Mouse (Mus musculus) liver, embryonic 15.5 days (tissue): ENCODE measurements at regions not wholly inside any gene's neighbourhood (a gene's known extent, or its start where the extent isn't known, plus 50 kb on each side); places are given as distances from the start of the nearest gene placed in this dataset.

Experiments
- ATAC-seq: fragments of 200-750 bp; cut with Nextera tagmentation; 2 replicates; pipeline ENCODE4 v1.8.0; 2017; ENCODE audit warnings: moderate number of reproducible peaks, mild to moderate bottlenecking, moderate library complexity; ENCODE audit not compliant: insufficient read depth
- H3K27ac ChIP-seq: fragments of 300-500 bp; sonication (generic); replicated peaks from 2 replicates; pipeline ENCODE4 v1.5.1; 2015; ENCODE audit warnings: mild to moderate bottlenecking, inconsistent platforms
- H3K27me3 ChIP-seq: fragments of 300-500 bp; sonication (generic); 2 replicates; pipeline ENCODE4 v1.6.1; 2015; ENCODE audit warnings: mild to moderate bottlenecking, inconsistent platforms
- H3K36me3 ChIP-seq: fragments of 300-500 bp; sonication (generic); replicated peaks from 2 replicates; pipeline ENCODE4 v1.6.1; 2015; ENCODE audit warnings: moderate library complexity, mild to moderate bottlenecking, inconsistent platforms
- H3K4me1 ChIP-seq: fragments of 300-500 bp; sonication (generic); replicated peaks from 2 replicates; pipeline ENCODE4 v1.6.1; 2015; ENCODE audit warnings: inconsistent platforms
- H3K4me2 ChIP-seq: fragments of 300-500 bp; sonication (generic); 2 replicates; pipeline ENCODE4 v1.6.1; 2015; ENCODE audit warnings: moderate library complexity, mild to moderate bottlenecking, inconsistent platforms
- H3K4me3 ChIP-seq: fragments of 300-500 bp; sonication (generic); replicated peaks from 2 replicates; pipeline ENCODE4 v1.5.1; 2015; ENCODE audit warnings: mild to moderate bottlenecking, inconsistent platforms
- H3K9ac ChIP-seq: fragments of 300-500 bp; sonication (generic); 2 replicates; pipeline ENCODE4 v1.6.1; 2015; ENCODE audit warnings: moderate library complexity, mild to moderate bottlenecking, inconsistent platforms
- H3K9me3 ChIP-seq: fragments of 300-500 bp; sonication (generic); replicated peaks from 2 replicates; pipeline ENCODE4 v1.6.1; 2016; ENCODE audit warnings: inconsistent platforms
- WGBS: fragments of 180-500 bp; shearing (Covaris S2); methylation state at CpG from one replicate; pipeline ENCODE4 v1.1.7; 2015; ENCODE audit warnings: mixed read lengths; ENCODE audit not compliant: insufficient replicate concordance; 5-methylcytosine and 5-hydroxymethylcytosine counted together

DNA sequence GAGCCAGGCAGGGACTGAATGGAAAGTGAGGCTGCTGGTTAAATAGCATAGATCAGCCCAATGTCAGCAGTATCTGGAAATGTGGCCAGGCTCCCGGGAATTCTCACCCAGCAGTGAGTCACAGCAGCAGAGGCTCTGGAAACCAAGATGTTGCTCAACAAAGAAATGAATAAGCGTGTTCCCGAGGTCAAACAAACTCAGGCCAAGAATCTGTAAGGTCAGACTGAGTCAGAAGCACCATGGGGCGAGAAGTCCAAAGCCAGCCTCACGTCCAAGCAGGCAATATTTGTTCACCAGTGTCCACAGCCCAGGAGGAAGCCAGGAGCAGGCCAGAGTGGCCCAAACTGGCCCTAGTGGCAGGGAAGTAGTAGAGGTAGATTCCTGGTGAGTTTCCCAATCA, 473.6 kb downstream of the Etnk1 start:
- Histone ChIP-seq H3K9me3 (no peaks in the 10 kb centered on the region), H3K9ac (no peak overlapping the region), H3K27ac (no peak overlapping the region; the same call in 1 of the 2 replicates), H3K27me3 (no peaks in the 10 kb centered on the region), H3K4me1 (no peaks in the 10 kb centered on the region), H3K36me3 (no peaks in the 10 kb centered on the region), H3K4me3 (no peak overlapping the region), H3K4me2 (no peak overlapping the region)
- 0 out of 2 replicates have a peak, but pooled peaks have one; percentile 28 for ATAC-seq
- WGBS: 60% methylated on average over 5 of the region's 5 CpGs

- Histone ChIP-seq H3K9ac (no peak overlapping the region), H3K4me1 (no peaks in the 10 kb centered on the region), H3K27me3 (no peaks in the 10 kb centered on the region), H3K4me3 (no peak overlapping the region), H3K9me3 (no peaks in the 10 kb centered on the region), H3K4me2 (no peak overlapping the region), H3K36me3 (no peaks in the 10 kb centered on the region), H3K27ac (no peak overlapping the region)
- ATAC-seq: no peak
- 60% methylated on average over 3 of the region's 3 CpGs for WGBS
These were observed 475.0 kb downstream of the Etnk1 start for GRCm38 (mm10) chr6:143642052-143642451.

DNA sequence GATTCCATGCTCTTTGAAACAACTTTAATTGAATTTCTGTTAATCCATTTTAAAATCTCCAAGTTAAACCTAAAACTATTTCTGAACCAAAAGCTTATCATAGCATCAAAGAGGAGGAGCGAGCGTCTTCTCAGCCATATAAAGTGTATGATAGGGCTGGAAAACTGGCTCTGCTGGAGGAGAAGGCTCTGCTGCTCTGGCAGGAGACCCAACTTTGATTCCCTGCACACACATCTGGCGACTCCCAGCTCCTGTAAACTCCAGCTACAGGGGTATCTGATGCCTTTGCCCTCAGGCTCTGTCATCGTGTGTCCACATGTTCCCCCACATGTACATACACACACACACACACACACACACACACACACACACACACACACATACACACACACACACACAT, 479.0 kb downstream of the Etnk1 start:
- Histone ChIP-seq H3K27ac (no peak overlapping the region), H3K9me3 (no peaks in the 10 kb centered on the region), H3K4me3 (no peak overlapping the region), H3K27me3 (no peaks in the 10 kb centered on the region), H3K4me2 (no peak overlapping the region), H3K4me1 (no peaks in the 10 kb centered on the region), H3K9ac (no peak overlapping the region), H3K36me3 (no peaks in the 10 kb centered on the region)
- 62% methylated on average over 4 of the region's 4 CpGs for WGBS
- no peak for ATAC-seq

- 65% methylated on average over 3 of the region's 3 CpGs for WGBS
- no peaks in the 10 kb centered on the region for H3K9me3 ChIP-seq
- H3K27ac ChIP-seq: no peak overlapping the region
- H3K4me2 ChIP-seq: no peak overlapping the region
- H3K27me3 ChIP-seq: no peaks in the 10 kb centered on the region
- H3K4me3 ChIP-seq: no peak overlapping the region
- H3K4me1 ChIP-seq: no peaks in the 10 kb centered on the region
- H3K36me3 ChIP-seq: no peaks in the 10 kb centered on the region
- no peak for ATAC-seq
- H3K9ac ChIP-seq: no peak overlapping the region
These were observed 481.5 kb downstream of the Etnk1 start for GRCm38 (mm10) chr6:143648501-143648900.

- no peaks in the 10 kb centered on the region for H3K4me1 ChIP-seq
- no peaks in the 10 kb centered on the region for H3K9me3 ChIP-seq
- H3K4me2 ChIP-seq: no peak overlapping the region
- no peak overlapping the region for H3K4me3 ChIP-seq
- no peaks in the 10 kb centered on the region for H3K27me3 ChIP-seq
- ATAC-seq: no peak
- WGBS: 70% methylated on average over 5 of the region's 5 CpGs
- no peaks in the 10 kb centered on the region for H3K36me3 ChIP-seq
- H3K9ac ChIP-seq: no peak overlapping the region
- no peak overlapping the region for H3K27ac ChIP-seq
These were observed 489.6 kb downstream of the Etnk1 start for GRCm38 (mm10) chr6:143656576-143656975.

DNA sequence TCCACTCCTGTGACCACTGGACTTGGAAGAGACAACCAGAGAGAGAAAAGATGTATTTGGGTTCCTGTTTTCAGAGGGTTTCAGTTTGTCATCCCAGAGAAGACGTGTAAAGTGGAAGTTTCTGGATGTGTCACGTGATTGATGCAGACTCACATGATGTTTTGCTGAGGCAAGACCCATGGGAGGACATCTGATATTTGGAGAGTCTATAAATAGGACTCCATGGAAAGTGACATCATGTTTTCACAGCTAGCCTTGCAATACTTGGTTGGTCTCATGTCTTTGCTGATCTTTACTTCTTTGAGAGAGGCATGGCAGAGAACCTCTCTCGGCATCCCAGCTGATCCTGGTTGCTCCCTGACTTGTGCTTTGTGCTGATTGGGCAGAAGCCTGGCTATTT, 493.8 kb downstream of the Etnk1 start:
- H3K9me3 ChIP-seq: no peaks in the 10 kb centered on the region
- WGBS: 43% methylated on average over 3 of the region's 3 CpGs
- no peak overlapping the region for H3K4me3 ChIP-seq
- ATAC-seq: no peak
- H3K27me3 ChIP-seq: no peaks in the 10 kb centered on the region
- H3K27ac ChIP-seq: no peak overlapping the region
- no peaks in the 10 kb centered on the region for H3K4me1 ChIP-seq
- no peaks in the 10 kb centered on the region for H3K36me3 ChIP-seq
- no peak overlapping the region for H3K9ac ChIP-seq
- H3K4me2 ChIP-seq: no peak overlapping the region

GRCm38 (mm10) chr6:143663306-143663705, 496.3 kb downstream of the Etnk1 start:
- 76% methylated on average over 7 of the region's 7 CpGs for WGBS
- Histone ChIP-seq H3K4me2 (no peak overlapping the region), H3K4me3 (no peak overlapping the region), H3K9me3 (no peaks in the 10 kb centered on the region), H3K27me3 (no peaks in the 10 kb centered on the region), H3K4me1 (no peaks in the 10 kb centered on the region), H3K27ac (no peak overlapping the region), H3K36me3 (no peaks in the 10 kb centered on the region), H3K9ac (no peak overlapping the region)
- no peak for ATAC-seq

GRCm38 (mm10) chr6:143665374-143665773, 498.4 kb downstream of the Etnk1 start:
- Histone ChIP-seq H3K36me3 (no peaks in the 10 kb centered on the region), H3K4me1 (no peaks in the 10 kb centered on the region), H3K4me2 (no peak overlapping the region), H3K27me3 (no peaks in the 10 kb centered on the region), H3K27ac (no peak overlapping the region), H3K9me3 (no peaks in the 10 kb centered on the region), H3K4me3 (no peak overlapping the region), H3K9ac (no peak overlapping the region)
- ATAC-seq: no peak
- 70% methylated on average over 12 of the region's 12 CpGs for WGBS

- Histone ChIP-seq H3K4me1 (no peaks in the 10 kb centered on the region), H3K9me3 (no peaks in the 10 kb centered on the region), H3K27me3 (no peaks in the 10 kb centered on the region), H3K4me3 (no peak overlapping the region), H3K36me3 (no peaks in the 10 kb centered on the region), H3K9ac (no peak overlapping the region), H3K4me2 (no peak overlapping the region), H3K27ac (no peak overlapping the region)
- ATAC-seq: no peak
- WGBS: 29% methylated on average over 4 of the region's 4 CpGs
These were observed 501.5 kb downstream of the Etnk1 start for GRCm38 (mm10) chr6:143668551-143668950.

DNA sequence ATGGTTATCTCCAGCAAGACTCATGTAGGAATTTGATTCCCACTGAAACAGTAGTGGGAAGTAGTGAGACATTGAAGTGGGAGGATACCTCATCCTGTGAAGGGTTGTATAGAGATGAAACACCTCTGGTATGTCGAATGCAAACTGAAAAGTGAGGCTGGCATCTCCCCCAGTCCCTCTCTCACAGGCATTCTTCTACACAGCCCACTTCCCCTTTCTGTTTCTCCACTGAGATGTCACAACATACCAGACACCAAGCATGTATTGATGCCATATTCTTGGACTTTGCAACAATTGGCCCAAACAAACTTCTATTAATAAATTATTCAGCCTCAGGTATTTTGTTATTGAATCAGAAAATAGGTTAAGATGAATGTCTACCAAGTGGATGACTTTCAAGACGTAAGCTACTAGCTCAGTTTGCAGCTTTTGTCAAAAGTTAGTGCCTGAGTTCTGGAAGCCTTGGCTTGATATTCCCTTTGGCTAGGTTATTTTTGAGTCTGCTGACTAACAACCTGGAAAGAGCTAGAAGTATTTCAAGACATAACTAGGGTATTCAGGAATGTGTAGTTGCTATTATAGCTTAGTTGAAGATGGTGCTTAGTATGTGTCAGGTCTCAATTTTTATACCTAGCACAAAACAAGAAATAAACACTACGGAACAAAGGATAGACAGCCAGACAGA, 502.6 kb downstream of the Etnk1 start:
- Histone ChIP-seq H3K36me3 (no peaks in the 10 kb centered on the region), H3K27me3 (no peaks in the 10 kb centered on the region), H3K9me3 (no peaks in the 10 kb centered on the region), H3K4me3 (no peak overlapping the region), H3K27ac (no peak overlapping the region), H3K4me1 (no peaks in the 10 kb centered on the region), H3K4me2 (no peak overlapping the region), H3K9ac (no peak overlapping the region)
- 46% methylated on average over 3 of the region's 3 CpGs for WGBS
- no peak for ATAC-seq

DNA sequence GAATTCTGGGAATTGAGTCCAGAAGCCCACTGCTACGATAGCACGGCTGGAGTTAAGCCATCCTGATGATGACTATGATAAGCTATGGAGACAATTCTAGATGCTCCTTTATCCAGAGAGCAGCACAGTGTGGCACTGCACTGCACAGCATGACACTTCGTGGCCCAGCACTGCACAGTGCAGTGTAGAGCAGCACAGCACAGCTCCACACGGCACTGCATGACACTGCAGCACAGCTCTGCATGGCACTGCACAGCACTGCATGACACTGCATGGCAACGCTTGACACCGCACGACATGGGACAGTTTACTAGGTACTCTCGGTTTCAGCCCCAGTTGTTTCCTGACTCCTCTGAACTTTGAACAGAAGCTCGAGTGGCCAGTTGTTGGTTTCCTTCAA, 523.1 kb downstream of the Etnk1 start:
- H3K27me3 ChIP-seq: no peaks in the 10 kb centered on the region
- WGBS: 67% methylated on average over 9 of the region's 9 CpGs

DNA sequence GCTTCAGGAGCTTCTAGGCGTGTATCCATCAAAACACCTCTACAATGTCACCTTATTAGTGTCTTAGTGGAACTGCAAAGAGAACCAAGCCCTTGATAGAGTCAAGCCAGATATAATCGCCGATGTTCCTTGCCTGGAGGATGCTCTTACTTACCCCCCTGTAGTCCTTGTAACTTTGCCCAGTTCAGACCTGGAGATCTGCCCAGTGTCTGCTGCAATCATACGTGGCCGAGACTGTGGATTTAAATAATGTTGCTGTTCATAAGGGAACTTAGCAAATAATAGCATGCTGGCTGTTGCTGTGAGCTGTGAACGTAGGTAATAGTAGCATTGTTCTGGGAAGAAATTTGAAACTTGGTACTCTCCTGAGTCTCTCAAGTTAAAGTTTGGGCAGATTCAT, 523.8 kb downstream of the Etnk1 start:
- no peak overlapping the region for H3K4me2 ChIP-seq
- ATAC-seq: no peak
- H3K36me3 ChIP-seq: no peaks in the 10 kb centered on the region
- H3K4me3 ChIP-seq: no peak overlapping the region
- H3K9ac ChIP-seq: no peak overlapping the region
- H3K4me1 ChIP-seq: no peaks in the 10 kb centered on the region
- H3K27me3 ChIP-seq: no peaks in the 10 kb centered on the region
- H3K27ac ChIP-seq: no peak overlapping the region
- 66% methylated on average over 6 of the region's 6 CpGs for WGBS
- H3K9me3 ChIP-seq: no peaks in the 10 kb centered on the region

More for the DNA sequence above, 523.1 kb downstream of the Etnk1 start:
- no peak for ATAC-seq
- H3K9me3 ChIP-seq: no peaks in the 10 kb centered on the region
- H3K36me3 ChIP-seq: no peaks in the 10 kb centered on the region
- H3K27ac ChIP-seq: no peak overlapping the region
- no peak overlapping the region for H3K4me2 ChIP-seq
- no peak overlapping the region for H3K9ac ChIP-seq
- no peak overlapping the region for H3K4me3 ChIP-seq
- no peaks in the 10 kb centered on the region for H3K4me1 ChIP-seq
